Mouse (Mus musculus): ENCODE data around the gene Adam19.

- TF ChIP-seq CTCF (IDR thresholded peaks at IDR 0.05; ENCODE audit: low read depth) (no peak), EP300 (IDR thresholded peaks at IDR 0.05; ENCODE audit: low read depth) (no peak)
Measured at GRCm38 (mm10) chr11:46127621-46128547, 72.1 kb downstream of the Adam19 start.
